Mouse (Mus musculus) kidney, embryonic 15.5 days (tissue): ENCODE data around the gene Vps9d1. TPM values are rescaled to one million over a fixed set of nuclear protein-coding genes. Genes with fewer than 3 reads are reported as not detected.
"Not testable (repeated sequence)": the region's sequence is repeated elsewhere in the genome, so short reads cannot be mapped to it uniquely, and the experiment has no call there.

Experiments
- ATAC-seq: fragments of 200-750 bp; cut with Nextera tagmentation; replicated peaks from 2 replicates; pipeline ENCODE4 v1.8.0; 2017; ENCODE audit warnings: moderate TSS enrichment; ENCODE audit not compliant: low FRiP score
- H3K27ac ChIP-seq: fragments of 300-500 bp; sonication (generic); 2 replicates; pipeline ENCODE4 v1.5.1; 2015; ENCODE audit warnings: mild to moderate bottlenecking, inconsistent platforms
- H3K27me3 ChIP-seq: fragments of 300-500 bp; sonication (generic); 2 replicates; pipeline ENCODE4 v1.6.1; 2015; ENCODE audit warnings: inconsistent platforms
- H3K36me3 ChIP-seq: fragments of 300-500 bp; sonication (generic); 2 replicates; pipeline ENCODE4 v1.6.1; 2015; ENCODE audit warnings: inconsistent platforms
- H3K4me1 ChIP-seq: fragments of 300-500 bp; sonication (generic); 2 replicates; pipeline ENCODE4 v1.6.1; 2015; ENCODE audit warnings: inconsistent platforms
- H3K4me2 ChIP-seq: fragments of 300-500 bp; sonication (generic); 2 replicates; pipeline ENCODE4 v1.6.1; 2015; ENCODE audit warnings: moderate library complexity, mild to moderate bottlenecking, inconsistent platforms
- H3K4me3 ChIP-seq: fragments of 300-500 bp; sonication (generic); replicated peaks from 2 replicates; pipeline ENCODE4 v1.5.1; 2015; ENCODE audit warnings: mild to moderate bottlenecking, inconsistent platforms
- H3K9ac ChIP-seq: fragments of 300-500 bp; sonication (generic); 2 replicates; pipeline ENCODE4 v1.6.1; 2015; ENCODE audit warnings: mild to moderate bottlenecking, inconsistent platforms
- H3K9me3 ChIP-seq: fragments of 300-500 bp; sonication (generic); replicated peaks from 2 replicates; pipeline ENCODE4 v1.6.1; 2016; ENCODE audit warnings: inconsistent platforms
- WGBS: fragments of 180-500 bp; shearing (Covaris S2); methylation state at CpG from one replicate; pipeline ENCODE4 v1.1.7; 2015; ENCODE audit warnings: mixed read lengths; 5-methylcytosine and 5-hydroxymethylcytosine counted together
- polyA plus RNA-seq: library from polyadenylated mRNA; unstranded; fragments of >200 nt; fragmentation: Nextera tagmentation; extraction: Ambion mirVana; gene quantifications from 2 replicates; pipeline ENCODE4 v1.2.1, GENCODE M21; 2015

Vps9d1 gene
- polyA plus RNA-seq, 1 experiment from 2014 or later = 25.0 TPM

- H3K4me1 ChIP-seq = peaks cover 35% of the 10 kb centered on the region
- 19% methylated on average over 7 of the region's 7 CpGs for WGBS
- peaks cover 28% of the 10 kb centered on the region for H3K27me3 ChIP-seq
- H3K27ac ChIP-seq = no peak overlapping the region
- peaks cover 25% of the 10 kb centered on the region for H3K36me3 ChIP-seq
- ATAC-seq = no peak
- H3K4me3 ChIP-seq = no peak overlapping the region
- no peak overlapping the region for H3K9ac ChIP-seq
- H3K4me2 ChIP-seq = no peak overlapping the region
- H3K9me3 ChIP-seq = no peaks in the 10 kb centered on the region
These were observed 21.6 kb downstream of the Vps9d1 start for GRCm38 (mm10) chr8:123232553-123232952.

DNA sequence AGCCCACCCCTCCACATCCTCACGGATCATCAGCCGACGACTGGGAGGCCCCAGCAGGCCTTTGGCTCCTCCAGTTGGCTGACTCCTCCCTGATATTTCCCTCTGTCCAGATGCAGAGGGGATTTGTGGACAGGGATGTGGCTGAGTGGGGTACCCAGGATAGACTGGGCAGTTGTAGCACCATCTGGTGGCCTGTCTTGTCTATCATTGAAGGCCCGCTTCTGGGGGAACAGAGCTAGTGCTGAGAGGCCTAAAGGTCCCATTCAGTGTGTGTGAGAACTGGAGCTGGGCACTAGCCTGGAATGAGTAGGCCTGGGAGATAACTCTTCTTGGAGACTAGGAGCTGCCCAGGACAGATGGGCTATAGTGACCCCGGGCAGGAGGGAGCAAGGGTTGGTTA, 22.4 kb downstream of the Vps9d1 start:
- Histone ChIP-seq H3K36me3 (peaks cover 33% of the 10 kb centered on the region), H3K9me3 (no peaks in the 10 kb centered on the region), H3K27ac (no peak overlapping the region), H3K9ac (no peak overlapping the region), H3K27me3 (peaks cover 28% of the 10 kb centered on the region), H3K4me2 (no peak overlapping the region), H3K4me1 (peaks cover 35% of the 10 kb centered on the region), H3K4me3 (no peak overlapping the region)
- no peak for ATAC-seq
- WGBS = 44% methylated on average over 5 of the region's 5 CpGs

DNA sequence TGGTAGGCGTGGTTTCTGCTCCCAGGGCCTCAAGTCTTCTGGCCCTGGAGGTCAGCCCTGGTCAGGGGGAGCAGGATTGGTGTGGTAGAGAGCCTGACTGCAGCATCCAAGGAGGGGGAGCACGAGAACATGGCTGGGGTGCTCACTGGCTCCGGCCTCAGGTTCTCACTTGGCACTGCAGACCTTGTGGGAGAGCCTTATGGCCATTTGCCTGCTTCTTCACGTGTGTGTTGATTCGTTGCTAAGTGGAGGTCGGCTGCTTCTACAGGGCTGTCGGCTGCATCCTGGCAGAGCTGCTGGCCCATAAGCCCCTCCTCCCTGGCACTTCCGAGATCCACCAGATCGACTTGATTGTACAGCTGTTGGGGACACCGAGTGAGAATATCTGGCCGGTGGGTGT, 23.8 kb downstream of the Vps9d1 start:
- not testable (repeated sequence) for H3K27ac ChIP-seq, H3K9me3 ChIP-seq, H3K9ac ChIP-seq, ATAC-seq, H3K4me2 ChIP-seq, H3K4me3 ChIP-seq
- Histone ChIP-seq H3K27me3 (peaks cover 25% of the 10 kb centered on the region), H3K4me1 (peaks cover 29% of the 10 kb centered on the region), H3K36me3 (peaks cover 37% of the 10 kb centered on the region)
- WGBS = 88% methylated on average over 11 of the region's 11 CpGs

GRCm38 (mm10) chr8:123228416-123228815, 25.7 kb downstream of the Vps9d1 start:
- H3K27me3 ChIP-seq = peaks cover 7% of the 10 kb centered on the region
- H3K9ac ChIP-seq = no peak overlapping the region
- WGBS = 100% methylated on average over 1 of the region's 1 CpGs
- peaks cover 37% of the 10 kb centered on the region for H3K36me3 ChIP-seq
- peaks cover 26% of the 10 kb centered on the region for H3K4me1 ChIP-seq
- H3K4me3 ChIP-seq = no peak overlapping the region
- no peak overlapping the region for H3K27ac ChIP-seq
- no peak overlapping the region for H3K4me2 ChIP-seq
- H3K9me3 ChIP-seq = no peaks in the 10 kb centered on the region
- no peak for ATAC-seq

- 3% methylated on average over 59 of the region's 59 CpGs for WGBS
- Histone ChIP-seq H3K27me3 (no peaks in the 10 kb centered on the region), H3K9ac (peak within 1 kb of the TSS; percentile 96)
These were observed 29.6 kb downstream of the Vps9d1 start, which contains the start of gene Cdk10 for GRCm38 (mm10) chr8:123224278-123225266. Cdk10 (plus strand) TSS chr8:123224842.

GRCm38 (mm10) chr8:123220917-123221316, 33.2 kb downstream of the Vps9d1 start:
- 74% methylated on average over 1 of the region's 1 CpGs for WGBS
- no peak for ATAC-seq

More at GRCm38 (mm10) chr8:123224278-123225266, 29.6 kb downstream of the Vps9d1 start, which contains the start of gene Cdk10:
- Histone ChIP-seq H3K4me1 (peaks cover 18% of the 10 kb centered on the region), H3K9me3 (no peaks in the 10 kb centered on the region), H3K4me3 (peak within 1 kb of the TSS; percentile 73), H3K36me3 (peaks cover 32% of the 10 kb centered on the region), H3K27ac (peak within 1 kb of the TSS; percentile 93), H3K4me2 (peak within 1 kb of the TSS; percentile 95)
- peak; percentile 90 for ATAC-seq

DNA sequence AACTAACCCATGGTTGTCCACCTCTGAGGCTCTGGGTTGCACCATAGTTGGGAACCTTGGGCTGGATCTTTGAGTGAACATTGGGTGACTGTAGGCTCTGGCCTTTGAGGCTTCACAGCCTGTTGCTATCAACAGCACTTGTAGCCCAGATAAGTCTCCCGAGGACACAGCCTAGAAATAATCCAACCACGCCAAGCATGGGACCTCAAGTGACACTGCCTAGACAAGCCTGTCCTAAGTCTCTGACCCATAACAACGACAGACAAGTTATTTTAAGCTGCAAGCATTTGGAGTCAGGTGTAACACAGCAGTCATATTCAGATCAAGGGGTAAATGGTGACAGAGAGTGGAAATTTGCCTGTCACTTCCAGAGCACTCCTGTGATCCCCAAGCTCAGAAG, 38.7 kb downstream of the Vps9d1 start:
- Histone ChIP-seq H3K4me3 (no peak overlapping the region), H3K27me3 (no peaks in the 10 kb centered on the region), H3K36me3 (0 out of 2 replicates have a peak, but pooled peaks cover 2% of the 10 kb centered on the region), H3K27ac (no peak overlapping the region), H3K4me1 (peaks cover 23% of the 10 kb centered on the region), H3K9me3 (no peaks in the 10 kb centered on the region), H3K4me2 (no peak overlapping the region), H3K9ac (no peak overlapping the region)
- ATAC-seq = no peak
- 78% methylated on average over 3 of the region's 3 CpGs for WGBS

More at GRCm38 (mm10) chr8:123220917-123221316, 33.2 kb downstream of the Vps9d1 start:
- Histone ChIP-seq H3K4me1 (peaks cover 16% of the 10 kb centered on the region), H3K27me3 (no peaks in the 10 kb centered on the region), H3K9me3 (no peaks in the 10 kb centered on the region), H3K9ac (no peak overlapping the region), H3K4me2 (no peak overlapping the region), H3K36me3 (no peaks in the 10 kb centered on the region), H3K27ac (no peak overlapping the region), H3K4me3 (no peak overlapping the region)

- H3K36me3 ChIP-seq = peaks cover 22% of the 10 kb centered on the region
- peak overlapping the region; percentile 81 for H3K27ac ChIP-seq
- H3K9ac ChIP-seq = peak overlapping the region; percentile 67
- H3K4me1 ChIP-seq = peaks cover 23% of the 10 kb centered on the region
- no peaks in the 10 kb centered on the region for H3K27me3 ChIP-seq
- 7% methylated on average over 22 of the region's 22 CpGs for WGBS
- peak overlapping the region; percentile 94 for H3K4me3 ChIP-seq
- no peak; the same call in none of the 2 replicates for ATAC-seq
- H3K4me2 ChIP-seq = peak overlapping the region; percentile 88
- H3K9me3 ChIP-seq = no peaks in the 10 kb centered on the region
These were observed 40.9 kb downstream of the Vps9d1 start for GRCm38 (mm10) chr8:123213118-123213772.

- H3K9ac ChIP-seq = peak within 1 kb of the TSS; percentile 96
- peak within 1 kb of the TSS; percentile 94 for H3K4me3 ChIP-seq
- no peaks in the 10 kb centered on the region for H3K27me3 ChIP-seq
- peak within 1 kb of the TSS; percentile 88 for H3K4me2 ChIP-seq
- H3K27ac ChIP-seq = peak within 1 kb of the TSS; percentile 81
- H3K36me3 ChIP-seq = peaks cover 29% of the 10 kb centered on the region
- H3K4me1 ChIP-seq = peaks cover 23% of the 10 kb centered on the region
- WGBS = under 1% methylated on average over 75 of the region's 76 CpGs
- peak; percentile 97 for ATAC-seq
- no peaks in the 10 kb centered on the region for H3K9me3 ChIP-seq
These were observed 41.6 kb downstream of the Vps9d1 start, which contains the start of the genes Chmp1a and Spata33 for GRCm38 (mm10) chr8:123212321-123213117. Chmp1a (minus strand) TSS chr8:123212763. Spata33 (plus strand) TSS chr8:123212832.

GRCm38 (mm10) chr8:123211876-123212275, 42.3 kb downstream of the Vps9d1 start:
- Histone ChIP-seq H3K9me3 (no peaks in the 10 kb centered on the region), H3K9ac (peak overlapping the region; percentile 96), H3K27me3 (no peaks in the 10 kb centered on the region), H3K27ac (no peak overlapping the region), H3K36me3 (peaks cover 36% of the 10 kb centered on the region), H3K4me3 (peak overlapping the region; percentile 94), H3K4me1 (peaks cover 23% of the 10 kb centered on the region), H3K4me2 (peak overlapping the region; percentile 88)
- WGBS = 40% methylated on average over 10 of the region's 10 CpGs
- ATAC-seq = no peak

- Histone ChIP-seq H3K4me2 (no peak overlapping the region), H3K9me3 (no peaks in the 10 kb centered on the region), H3K27me3 (no peaks in the 10 kb centered on the region), H3K9ac (no peak overlapping the region), H3K27ac (no peak overlapping the region), H3K4me3 (no peak overlapping the region), H3K36me3 (peaks cover 44% of the 10 kb centered on the region), H3K4me1 (no peaks in the 10 kb centered on the region)
- WGBS = 83% methylated on average over 3 of the region's 3 CpGs
- ATAC-seq = no peak
These were observed 50.6 kb downstream of the Vps9d1 start for GRCm38 (mm10) chr8:123203571-123203970.
